Mouse (Mus musculus): ENCODE results near the gene Lrrtm3.

- no peak for TF ChIP-seq POLR2A (IDR thresholded peaks at IDR 0.05; ENCODE audit: borderline replicate concordance, insufficient read depth, low read length)
- TF ChIP-seq CTCF (IDR thresholded peaks at IDR 0.05; ENCODE audit: borderline replicate concordance, insufficient read depth, low read depth, low read length) = no peak
These were observed 2.6 kb downstream of the Lrrtm3 start for GRCm38 (mm10) chr10:64087521-64087920.
